Mouse (Mus musculus) limb, embryonic 14.5 days (tissue): Measurements from ENCODE around the gene Timd2. TPM values are rescaled to one million over a fixed set of nuclear protein-coding genes. Genes with fewer than 3 reads are reported as not detected.
A peak's percentile ranks its signal among the peaks of the same experiment; 100 is the strongest.

ENCODE experiments used
- ATAC-seq: fragments of 200-750 bp; cut with Nextera tagmentation; 2 replicates; pipeline ENCODE4 v1.8.0; 2017; ENCODE audit warnings: low read depth, moderate number of reproducible peaks, moderate TSS enrichment; ENCODE audit not compliant: low FRiP score
- DNase-seq: peaks from one replicate; pipeline ENCODE4 v3.0.0-alpha.2; 2015; ENCODE audit warnings: low spot score
- H3K27ac ChIP-seq: fragments of 300-500 bp; sonication (generic); replicated peaks from 2 replicates; pipeline ENCODE4 v1.5.1; 2014; ENCODE audit warnings: low read depth, mild to moderate bottlenecking, low read length, moderate library complexity, mixed read lengths
- H3K27me3 ChIP-seq: fragments of 300-500 bp; sonication (generic); 2 replicates; pipeline ENCODE4 v1.6.1; 2014; ENCODE audit warnings: low read length, mixed read lengths; ENCODE audit not compliant: control insufficient read depth, insufficient read depth
- H3K36me3 ChIP-seq: fragments of 300-500 bp; sonication (generic); 2 replicates; pipeline ENCODE4 v1.6.1; 2014; ENCODE audit warnings: mild to moderate bottlenecking, low read length, moderate library complexity, mixed read lengths; ENCODE audit not compliant: control insufficient read depth, insufficient read depth
- H3K4me1 ChIP-seq: fragments of 300-500 bp; sonication (generic); 2 replicates; pipeline ENCODE4 v1.6.1; 2014; ENCODE audit warnings: antibody characterized with exemption, low read length, mixed read lengths; ENCODE audit not compliant: control insufficient read depth, insufficient read depth
- H3K4me2 ChIP-seq: fragments of 300-500 bp; sonication (generic); replicated peaks from 2 replicates; pipeline ENCODE4 v1.6.1; 2014; ENCODE audit warnings: low read depth, mild to moderate bottlenecking, low read length, moderate library complexity; ENCODE audit not compliant: severe bottlenecking
- H3K4me3 ChIP-seq: fragments of 300-500 bp; sonication (generic); replicated peaks from 2 replicates; pipeline ENCODE4 v1.5.1; 2014; ENCODE audit warnings: low read length
- H3K9ac ChIP-seq: fragments of 300-500 bp; sonication (generic); 2 replicates; pipeline ENCODE4 v1.6.1; 2014; ENCODE audit warnings: mild to moderate bottlenecking, low read depth, low read length, moderate library complexity; ENCODE audit not compliant: severe bottlenecking
- H3K9me3 ChIP-seq: fragments of 300-500 bp; sonication (generic); 2 replicates; pipeline ENCODE4 v1.6.1; 2016; ENCODE audit warnings: low read length; ENCODE audit not compliant: control insufficient read depth
- POLR2A ChIP-seq: fragments of 200-500 bp; IDR thresholded peaks from 2 replicates; pipeline ENCODE4 v1.8.0; 2012; ENCODE audit warnings: inconsistent platforms, mild to moderate bottlenecking, moderate library complexity, borderline replicate concordance; ENCODE audit not compliant: insufficient read depth, insufficient read length; ENCODE audit errors: extremely low read depth
- WGBS: fragments of 180-500 bp; shearing (Covaris S2); extraction: QIAGEN DNeasy Blood & Tissue Kit; methylation state at CpG from one replicate; pipeline ENCODE4 v1.1.7; 2014; 5-methylcytosine and 5-hydroxymethylcytosine counted together
- polyA plus RNA-seq, 2 experiments: library from polyadenylated mRNA; depleted of rRNA in 1 of 2; stranded (reverse) in 1 of 2; unstranded in 1 of 2; fragments of >200 nt; fragmentation: Nextera tagmentation in 1 of 2; extraction: Ambion mirVana in 1 of 2; gene quantifications; 2 replicates each; pipeline versions ENCODE4 v1.2.1 to v1.2.3; 2012 to 2014

The Timd2 gene
- polyA plus RNA-seq, 2 experiments: 0.11 TPM; not detected in 1

DNA sequence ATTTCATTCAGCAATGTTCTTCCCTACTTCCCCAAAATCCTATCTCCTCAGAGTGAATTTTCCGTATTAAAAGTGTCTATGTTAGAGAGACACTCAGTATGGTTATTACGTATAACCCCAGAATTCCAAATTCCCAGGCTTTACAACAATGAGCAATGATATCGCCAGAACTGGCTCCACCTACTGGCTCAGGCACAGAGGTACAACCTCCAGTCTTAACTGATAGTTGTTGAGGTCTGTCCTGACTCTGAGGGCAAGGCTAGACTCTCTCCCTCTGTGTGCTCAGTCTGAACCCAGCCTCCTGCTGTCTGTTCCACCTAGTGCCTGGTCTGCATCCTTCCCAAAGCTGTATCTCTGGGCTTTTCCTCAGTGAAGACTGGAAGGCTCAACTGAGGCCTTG is 75.2 kb downstream of the Timd2 start:
- no peak overlapping the region for H3K9ac ChIP-seq
- H3K4me1 ChIP-seq: no peaks in the 10 kb centered on the region
- no peak overlapping the region for H3K27ac ChIP-seq
- ATAC-seq (peak; percentile 55; the same call in 1 of the 2 replicates), DNase-seq (peak; percentile 60)
- H3K27me3 ChIP-seq: no peaks in the 10 kb centered on the region
- 22% methylated on average over 3 of the region's 3 CpGs for WGBS
- H3K4me3 ChIP-seq: no peak overlapping the region
- H3K36me3 ChIP-seq: no peaks in the 10 kb centered on the region
- no peak overlapping the region for H3K4me2 ChIP-seq
- TF ChIP-seq POLR2A: no peak
- H3K9me3 ChIP-seq: no peaks in the 10 kb centered on the region

DNA sequence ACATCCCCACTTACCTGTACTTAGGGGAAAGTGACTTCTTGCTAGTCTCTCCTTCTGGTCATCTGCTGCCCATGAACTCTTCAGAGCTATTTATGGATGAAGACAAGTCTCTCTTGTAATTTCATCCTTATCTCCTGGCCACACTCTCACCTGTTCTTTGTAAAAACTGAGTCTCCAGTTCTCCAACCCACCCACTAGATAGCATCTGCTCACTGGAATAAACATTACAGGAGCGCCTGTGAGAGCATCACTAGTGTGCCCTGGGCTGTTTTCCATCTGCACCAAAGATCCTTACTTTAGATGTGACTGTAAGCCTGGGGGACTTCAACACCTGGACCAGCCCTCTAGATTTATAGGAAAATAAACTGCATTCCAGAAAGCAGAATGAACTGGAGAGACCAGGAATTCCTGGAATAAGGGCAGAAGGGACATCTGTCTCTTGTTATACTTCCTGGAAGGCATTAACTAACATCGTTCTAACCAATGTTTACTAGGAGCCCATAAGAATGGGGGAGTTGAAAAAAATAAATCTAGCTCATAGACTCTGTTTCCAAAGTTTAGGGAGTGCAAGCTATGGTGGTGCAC is 77.6 kb downstream of the Timd2 start, which contains the start of gene Dppa1:
Gene Dppa1 (minus strand): TSS at position 51 of the 585 bp plus-strand sequence.
- Histone ChIP-seq H3K4me3 (no peak within 1 kb of the TSS), H3K4me2 (no peak within 1 kb of the TSS), H3K4me1 (no peaks in the 10 kb centered on the region), H3K36me3 (no peaks in the 10 kb centered on the region), H3K27me3 (no peaks in the 10 kb centered on the region), H3K9ac (no peak within 1 kb of the TSS), H3K9me3 (no peaks in the 10 kb centered on the region), H3K27ac (no peak within 1 kb of the TSS)
- 21% methylated on average over 2 of the region's 2 CpGs for WGBS
- no peak for TF ChIP-seq POLR2A
- ATAC-seq (0 out of 2 replicates have a peak, but pooled peaks have one; percentile 26), DNase-seq (peak; percentile 55)

DNA sequence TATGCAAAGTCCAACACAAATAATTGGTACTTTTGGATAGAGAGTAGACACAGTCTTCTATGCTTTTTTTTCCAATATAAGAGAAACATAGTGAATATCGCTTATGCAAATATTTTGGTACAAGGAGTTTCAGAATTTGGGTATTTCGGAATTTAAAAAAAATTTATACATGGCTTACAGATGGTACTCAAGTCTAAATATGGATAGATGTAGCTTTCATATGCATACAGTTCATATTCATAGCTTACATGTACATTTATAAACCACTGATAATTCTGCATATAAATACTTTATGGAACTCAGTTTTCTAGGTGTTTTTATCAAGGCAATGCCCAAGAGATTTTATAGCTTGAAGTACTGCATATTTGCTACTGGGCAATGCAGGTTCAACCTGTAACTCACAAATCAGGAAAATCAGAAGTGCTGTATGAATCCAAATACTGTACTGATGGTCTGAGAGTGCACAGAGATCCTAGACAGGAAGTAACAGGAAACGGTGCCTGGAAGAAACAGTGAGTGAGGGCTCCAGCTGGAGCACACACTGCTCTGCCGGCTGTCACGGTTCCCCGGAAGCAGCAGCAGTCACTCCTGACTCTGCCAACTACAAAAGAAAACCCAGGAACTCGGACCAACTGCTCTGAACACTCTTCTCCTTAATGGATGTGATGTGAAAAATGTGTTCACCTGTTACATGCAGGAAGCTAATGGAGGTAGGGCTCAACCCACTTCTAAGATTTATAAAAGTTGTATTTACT is 86.3 kb downstream of the Timd2 start:
- DNase-seq: no peak
- H3K27me3 ChIP-seq: no peaks in the 10 kb centered on the region
- H3K4me1 ChIP-seq: no peaks in the 10 kb centered on the region
- H3K36me3 ChIP-seq: no peaks in the 10 kb centered on the region
- WGBS: 67% methylated on average over 7 of the region's 7 CpGs
- no peak overlapping the region for H3K9ac ChIP-seq
- no peak for ATAC-seq
- TF ChIP-seq POLR2A: no peak
- H3K4me2 ChIP-seq: no peak overlapping the region
- H3K9me3 ChIP-seq: no peaks in the 10 kb centered on the region
- H3K4me3 ChIP-seq: no peak overlapping the region
- no peak overlapping the region for H3K27ac ChIP-seq

DNA sequence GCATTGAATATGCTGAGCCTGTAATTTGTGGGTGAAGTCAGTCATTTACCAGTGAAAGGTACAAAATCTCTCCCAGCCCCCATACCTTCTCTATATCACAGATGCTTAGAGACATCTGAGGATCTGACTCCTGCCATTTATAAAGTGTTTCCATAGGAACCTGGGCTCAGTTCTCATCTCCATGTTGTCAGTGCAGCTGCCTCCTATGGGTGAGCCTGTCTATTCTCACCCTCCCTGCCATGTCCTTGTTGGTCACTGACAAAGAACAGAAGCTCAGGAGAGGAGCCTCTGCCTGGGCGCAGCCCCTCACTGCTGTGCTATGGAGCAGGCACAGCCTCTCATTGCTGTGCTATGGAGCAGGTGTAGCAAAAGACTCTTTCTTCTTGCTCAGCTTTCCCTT is 86.9 kb downstream of the Timd2 start:
- WGBS: 65% methylated on average over 1 of the region's 1 CpGs
- Histone ChIP-seq H3K9ac (no peak overlapping the region), H3K4me2 (no peak overlapping the region), H3K27ac (no peak overlapping the region), H3K4me1 (no peaks in the 10 kb centered on the region), H3K36me3 (no peaks in the 10 kb centered on the region), H3K9me3 (no peaks in the 10 kb centered on the region), H3K27me3 (no peaks in the 10 kb centered on the region), H3K4me3 (no peak overlapping the region)
- DNase-seq: no peak
- ATAC-seq: no peak
- TF ChIP-seq POLR2A: no peak

Other genes starting within 250 kb of the Timd2 start
- not detected in 2 replicates for gene Gm12169, start 182.8 kb downstream of the Timd2 start, polyA plus RNA-seq (2012; rRNA removed)
- not detected in 2 replicates for gene Gm12169, start 182.8 kb downstream of the Timd2 start, polyA plus RNA-seq (2014; fragmentation: Nextera tagmentation; extraction: Ambion mirVana)
- 0.05 and 0.06 TPM in 2 replicates for gene BC053393, start 135.5 kb downstream of the Timd2 start, polyA plus RNA-seq (2012; rRNA removed)
- 0.08 TPM in 1 of 2 replicates, not detected in the other for gene BC053393, start 135.5 kb downstream of the Timd2 start, polyA plus RNA-seq (2014; fragmentation: Nextera tagmentation; extraction: Ambion mirVana)
- gene Dppa1, start 77.8 kb downstream of the Timd2 start, polyA plus RNA-seq (2012; rRNA removed): not detected in 2 replicates
- gene Dppa1, start 77.8 kb downstream of the Timd2 start, polyA plus RNA-seq (2014; fragmentation: Nextera tagmentation; extraction: Ambion mirVana): not detected in 2 replicates
- 0.88 and 1.1 TPM in 2 replicates for gene Havcr1, start 28.0 kb upstream of the Timd2 start, polyA plus RNA-seq (2012; rRNA removed)
- gene Havcr1, start 28.0 kb upstream of the Timd2 start, polyA plus RNA-seq (2014; fragmentation: Nextera tagmentation; extraction: Ambion mirVana): 0.14 and 1.4 TPM in 2 replicates
- 0.16 and 0.24 TPM in 2 replicates for gene Timd4, start 103.7 kb upstream of the Timd2 start, polyA plus RNA-seq (2012; rRNA removed)
- 0.25 TPM in 1 of 2 replicates, not detected in the other for gene Timd4, start 103.7 kb upstream of the Timd2 start, polyA plus RNA-seq (2014; fragmentation: Nextera tagmentation; extraction: Ambion mirVana)